Mouse (Mus musculus) megakaryocyte, embryonic 14.5 days (primary cell): ENCODE measurements around the gene Srgap2.

Experiments
- FLI1 ChIP-seq: IDR thresholded peaks from 2 replicates; pipeline ENCODE4 v1.6.1; 2012; ENCODE audit warnings: low read length, inconsistent platforms, mixed read lengths
- GATA1 ChIP-seq: IDR thresholded peaks from 3 replicates; pipeline ENCODE4 v1.6.1; 2012; ENCODE audit warnings: mixed read lengths, low read length, inconsistent platforms, borderline replicate concordance

DNA sequence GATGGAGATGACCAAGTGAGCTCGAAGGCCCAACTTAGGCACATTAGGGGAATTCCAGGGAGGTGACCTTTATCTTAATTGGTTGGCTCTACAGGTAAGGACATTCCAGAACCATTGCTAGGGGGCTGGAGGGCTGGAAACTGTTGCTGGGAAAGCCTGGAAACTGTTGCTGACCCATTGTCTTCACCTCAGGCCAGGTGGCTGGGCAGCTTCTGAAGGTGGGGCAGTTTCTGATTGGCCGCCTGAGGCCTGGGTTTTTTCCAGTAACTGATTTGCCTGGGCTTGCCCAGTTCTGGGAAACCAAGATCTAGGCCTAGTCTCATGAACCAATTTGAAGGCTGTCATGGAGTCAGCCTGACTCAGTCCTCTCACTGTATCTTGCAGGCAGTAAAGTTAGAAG lies 34.9 kb upstream of the Srgap2 start:
- TF ChIP-seq GATA1: no peak
- TF ChIP-seq FLI1: no peak
